Mouse (Mus musculus): Measurements from ENCODE around the gene Adgrg3. TPM values are rescaled to one million over a fixed set of nuclear protein-coding genes. Genes with fewer than 3 reads are reported as not detected.

Adgrg3 gene
- total and polyA plus RNA-seq, 3 experiments, result 0.08 TPM; not detected in 2

GRCm38 (mm10) chr8:94992996-94993724 is 24.3 kb upstream of the Adgrg3 start:
- no peaks in the 10 kb centered on the region; a peak in 1 of 4 replicates for H3K36me3 ChIP-seq (ENCODE audit: control insufficient read depth in 1 of 2, insufficient read depth in 2 of 2, low read length in 2 of 2)

GRCm38 (mm10) chr8:94994006-94994405 is 23.5 kb upstream of the Adgrg3 start:
- H3K4me1 ChIP-seq (ENCODE audit: control insufficient read depth in 1 of 2, insufficient read depth in 2 of 2, low read length in 2 of 2), result peaks cover 2 to 13% of the 10 kb centered on the region in 2 experiments; a peak in 1 of 4 replicates
- H3K36me3 ChIP-seq (ENCODE audit: control insufficient read depth in 1 of 2, insufficient read depth in 2 of 2, low read length in 2 of 2), result no peaks in the 10 kb centered on the region; a peak in 1 of 4 replicates
- no peak for TF ChIP-seq MAFK (IDR thresholded peaks at IDR 0.05; ENCODE audit: borderline replicate concordance, low read depth, low read length)
- no peak for TF ChIP-seq TBP (IDR thresholded peaks at IDR 0.05; ENCODE audit: low read depth, low read length)
- no peak for TF ChIP-seq RAD21 (IDR thresholded peaks at IDR 0.05; ENCODE audit: low read depth, low read length)
- no peak for TF ChIP-seq ZMIZ1 (IDR thresholded peaks at IDR 0.05; ENCODE audit: low read depth, low read length)
- no peak for TF ChIP-seq NRF1 (IDR thresholded peaks at IDR 0.05; ENCODE audit: insufficient read depth, low read depth, low read length, poor library complexity, severe bottlenecking)
- TF ChIP-seq GATA1 (IDR thresholded peaks at IDR 0.05; ENCODE audit: low read depth, low read length), result no peak
- no peak for TF ChIP-seq GABPA (IDR thresholded peaks at IDR 0.05; ENCODE audit: low read depth, low read length)
- H3K27ac ChIP-seq (ENCODE audit: control insufficient read depth, low read depth, low read length), result no peak overlapping the region
- H3K4me3 ChIP-seq (ENCODE audit: control insufficient read depth in 1 of 2, insufficient read depth in 1 of 2, low read depth in 2 of 2, low read length in 2 of 2), result no peak overlapping the region
- no peaks in the 10 kb centered on the region for H3K79me2 ChIP-seq (ENCODE audit: control insufficient read depth, insufficient read depth, low read length, poor library complexity)
- no peak for DNase-seq (ENCODE audit: low read depth, low spot score)
- H3K9me3 ChIP-seq (replicated peaks; ENCODE audit: insufficient read depth, low read length), result no peaks in the 10 kb centered on the region
- no peaks in the 10 kb centered on the region for H3K27me3 ChIP-seq (ENCODE audit: control insufficient read depth in 1 of 2, insufficient read depth in 2 of 2, low read length in 2 of 2)
- no peak overlapping the region for H3K9ac ChIP-seq (ENCODE audit: control insufficient read depth, low read depth, low read length, poor library complexity, severe bottlenecking)

More at GRCm38 (mm10) chr8:94992996-94993724, 24.3 kb upstream of the Adgrg3 start:
- Histone ChIP-seq H3K4me3 (ENCODE audit: control insufficient read depth in 1 of 2, insufficient read depth in 1 of 2, low read depth in 2 of 2, low read length in 2 of 2) (no peak overlapping the region), H3K4me1 (ENCODE audit: control insufficient read depth in 1 of 2, insufficient read depth in 2 of 2, low read length in 2 of 2) (peaks cover 0 to 7% of the 10 kb centered on the region in 2 experiments; a peak in 1 of 4 replicates), H3K9me3 (replicated peaks; ENCODE audit: insufficient read depth, low read length) (no peaks in the 10 kb centered on the region), H3K27me3 (ENCODE audit: control insufficient read depth in 1 of 2, insufficient read depth in 2 of 2, low read length in 2 of 2) (no peaks in the 10 kb centered on the region), H3K27ac (ENCODE audit: control insufficient read depth, low read depth, low read length) (no peak overlapping the region), H3K9ac (ENCODE audit: control insufficient read depth, low read depth, low read length, poor library complexity, severe bottlenecking) (no peak overlapping the region), H3K79me2 (ENCODE audit: control insufficient read depth, insufficient read depth, low read length, poor library complexity) (no peaks in the 10 kb centered on the region)
- TF ChIP-seq BHLHE40 (IDR thresholded peaks at IDR 0.05; ENCODE audit: borderline replicate concordance, low read depth, low read length) (no peak), USF2 (IDR thresholded peaks at IDR 0.05; ENCODE audit: borderline replicate concordance in 1 of 2, insufficient read depth in 1 of 2, low read depth in 1 of 2, low read length in 2 of 2) (no peak), NELFE (IDR thresholded peaks at IDR 0.05; ENCODE audit: low read depth, low read length) (no peak), ZMIZ1 (IDR thresholded peaks at IDR 0.05; ENCODE audit: low read depth, low read length) (no peak), SMC3 (IDR thresholded peaks at IDR 0.05; ENCODE audit: low read depth, low read length) (no peak), E2F4 (IDR thresholded peaks at IDR 0.05; ENCODE audit: borderline replicate concordance, low read depth, low read length) (no peak), GABPA (IDR thresholded peaks at IDR 0.05; ENCODE audit: low read depth, low read length) (no peak), EP300 (IDR thresholded peaks at IDR 0.05; ENCODE audit: low read depth in 1 of 2, low read length in 2 of 2) (no peak), UBTF (IDR thresholded peaks at IDR 0.05; ENCODE audit: borderline replicate concordance, insufficient read depth, low read depth, low read length) (no peak)
- no peak for DNase-seq (ENCODE audit: low read depth, low spot score)
